ENCODE assay signal across 25 mouse cellular contexts in genomic region chr10:21844391-21844790, GRCm38 (mm10).
"Had no signal": no experiment of that assay in that cellular context is flagged by ENCODE, and none has a peak within 500 bp of the region (broad histone marks: within the 10 kb centered on the region; RNA-seq: fewer than 3 reads in every experiment).

No protein-coding gene starts in this region.

- H3K27me3 ChIP-seq: heart, embryonic 12.5 days; hindbrain, embryonic 12.5 days; intestine, embryonic 15.5 days; limb, embryonic 12.5 days had no signal

- H3K36me3 ChIP-seq: heart, embryonic 10.5 days; heart, embryonic 12.5 days; hindbrain, embryonic 10.5 days; hindbrain, embryonic 12.5 days; intestine, embryonic 15.5 days; limb, embryonic 10.5 days; limb, embryonic 12.5 days had no signal

- H3K4me1 ChIP-seq: intestine, embryonic 15.5 days; limb, embryonic 10.5 days; limb, embryonic 12.5 days had no signal

- H3K9ac ChIP-seq: heart, embryonic 12.5 days; hindbrain, embryonic 12.5 days; hindbrain, embryonic 14.5 days; intestine, embryonic 15.5 days; limb, embryonic 12.5 days had no signal

- H3K4me2 ChIP-seq: heart, embryonic 12.5 days; hindbrain, embryonic 12.5 days; hindbrain, embryonic 14.5 days; intestine, embryonic 15.5 days; limb, embryonic 12.5 days had no signal

- H3K9me3 ChIP-seq: heart, embryonic 10.5 days; heart, embryonic 12.5 days; hindbrain, embryonic 10.5 days; hindbrain, embryonic 12.5 days; intestine, embryonic 15.5 days; limb, embryonic 10.5 days; limb, embryonic 12.5 days had no signal

- H3K27ac ChIP-seq: gastrocnemius, adult 2 months; heart, embryonic 10.5 days; hindbrain, embryonic 10.5 days; hindbrain, embryonic 12.5 days; hindbrain, embryonic 14.5 days; intestine, embryonic 15.5 days; layer of hippocampus, adult 2 months; left cerebral cortex, adult 2 months; limb, embryonic 10.5 days; limb, embryonic 12.5 days had no signal

- H3K4me3 ChIP-seq: gastrocnemius, adult 2 months; heart, embryonic 10.5 days; heart, embryonic 12.5 days; hindbrain, embryonic 10.5 days; hindbrain, embryonic 12.5 days; intestine, embryonic 15.5 days; layer of hippocampus, adult 2 months; left cerebral cortex, adult 2 months; limb, embryonic 10.5 days; limb, embryonic 12.5 days had no signal

- ATAC-seq: hindbrain, embryonic 16.5 days; inflammation-experienced regulatory T-cells, adult 6 months; intestine, embryonic 15.5 days; intestine, postnatal 0 days had no signal

- DNase-seq: gastrocnemius, adult 2 months; gastrocnemius, postnatal 10 days; gastrocnemius, postnatal 25 days; heart, adult 18-20 months; heart, postnatal 10 days; heart, postnatal 4 days; kidney, adult 18-20 months; kidney, adult 8-10 months; kidney, postnatal 10 days; kidney, postnatal 25 days; kidney, postnatal 4 days; liver had no signal
